Mouse (Mus musculus) layer of hippocampus, postnatal 14 days (tissue): ENCODE results near the gene Adora2a. TPM values are rescaled to one million over a fixed set of nuclear protein-coding genes. Genes with fewer than 3 reads are reported as not detected.
A peak's percentile ranks its signal among the peaks of the same experiment; 100 is the strongest.
"Not testable (repeated sequence)": the region's sequence is repeated elsewhere in the genome, so short reads cannot be mapped to it uniquely, and the experiment has no call there.

Experiments used
- DNase-seq, 2 experiments: peaks; one replicate each; pipeline ENCODE4 v3.0.0; 2021 to 2022; ENCODE audit warnings: low spot score in 2 of 2, mixed read lengths in 1 of 2
- long read RNA-seq, 2 experiments: library from polyadenylated mRNA; stranded (forward); transcript quantifications; one replicate each; pipeline ENCODE4 v2.0.0; 2021
- total RNA-seq, 2 experiments: library from RNA; stranded (reverse); gene quantifications; 2 replicates each; pipeline ENCODE4 v1.2.3; 2021

The Adora2a gene
- 1 to 10 TPM; 3.2 to 5.1 TPM for total RNA-seq
- long read RNA-seq, experiment 1, result 0 reads
- long read RNA-seq, experiment 2, partial matches to known transcripts, result 0 of 1 reads
- long read RNA-seq, experiment 2, other reads (novel, unspliced or antisense), result 0 of 1 reads

GRCm38 (mm10) chr10:75316872-75316907, at the start of gene Adora2a:
Adora2a (plus strand) TSS chr10:75316877.
- DNase-seq, result no peak

DNA sequence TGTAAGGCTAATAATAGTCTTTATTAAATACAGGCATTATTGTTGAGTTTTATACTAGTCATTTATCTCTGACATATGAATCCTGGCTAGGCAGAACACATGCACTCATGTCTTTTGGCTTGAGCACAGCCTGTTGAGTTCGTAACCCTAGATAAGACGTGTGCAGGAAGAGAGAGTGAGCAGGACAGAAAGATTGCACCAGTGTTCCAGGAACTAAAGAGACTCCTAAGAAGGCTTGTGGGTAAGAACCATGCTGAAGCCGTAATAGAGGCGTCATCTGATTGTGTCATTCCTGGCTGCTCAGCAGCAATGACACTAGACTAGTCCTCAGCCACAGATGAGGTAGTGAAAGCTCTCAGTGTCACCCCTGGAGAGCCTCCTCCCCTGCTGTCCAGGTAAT, 43.7 kb upstream of the Adora2a start:
- DNase-seq, result no peak

DNA sequence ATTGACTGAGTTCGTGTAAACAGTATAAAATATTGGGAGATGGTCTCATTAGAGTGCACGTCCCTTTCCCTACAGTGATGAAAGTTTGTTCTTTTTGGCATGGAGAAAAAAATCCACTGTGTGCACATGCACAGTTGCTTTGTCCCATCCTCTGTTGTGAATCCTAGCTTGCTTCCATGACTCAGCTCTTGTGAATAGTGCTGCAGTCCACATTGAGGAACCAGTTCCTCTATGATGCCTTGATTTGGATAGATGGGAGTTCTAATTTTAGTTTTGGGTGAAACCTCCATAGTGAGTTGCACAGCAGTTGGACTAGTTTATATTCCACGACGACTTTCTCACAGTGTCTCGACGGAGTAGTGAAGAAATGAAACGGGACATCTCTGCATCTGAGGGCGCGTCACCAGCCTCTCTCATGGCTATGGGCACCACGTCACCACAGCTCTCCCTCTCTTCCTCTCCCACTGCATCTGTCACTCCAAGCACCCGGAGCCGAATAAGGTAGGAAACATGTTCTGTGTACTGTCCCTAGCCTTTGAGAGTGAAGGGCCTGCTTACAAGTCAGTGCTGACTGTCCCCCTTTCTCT, 40.2 kb upstream of the Adora2a start:
- DNase-seq, result no peak

GRCm38 (mm10) chr10:75277501-75277900, 39.2 kb upstream of the Adora2a start:
- DNase-seq, result peak; percentile 23 to 24

- no peak for DNase-seq
These were observed 34.0 kb upstream of the Adora2a start for GRCm38 (mm10) chr10:75282648-75283047.

GRCm38 (mm10) chr10:75283821-75284220, 32.9 kb upstream of the Adora2a start:
- DNase-seq, result no peak

DNA sequence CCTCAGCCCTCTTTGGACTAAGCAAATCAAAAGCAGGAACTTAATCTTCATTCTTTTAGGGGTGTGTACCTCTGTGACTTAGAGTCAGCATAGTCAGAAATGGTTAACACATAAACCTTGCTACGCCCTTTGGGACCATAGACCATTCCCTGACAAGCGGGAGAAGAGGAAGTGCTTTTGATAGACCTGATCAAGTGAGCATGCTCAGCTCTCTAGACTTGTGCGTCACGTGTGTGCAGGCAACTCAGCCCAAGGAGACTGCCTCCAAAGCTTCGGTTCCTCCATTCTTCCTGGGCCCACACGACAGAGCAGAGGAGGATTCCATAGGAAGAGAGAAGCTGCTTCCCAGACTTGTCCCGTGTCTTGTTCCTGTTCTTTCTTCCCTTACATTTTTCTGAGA, 28.1 kb upstream of the Adora2a start:
- DNase-seq, result no peak

- no peak for DNase-seq
These were observed 27.3 kb upstream of the Adora2a start for GRCm38 (mm10) chr10:75289392-75289791.

GRCm38 (mm10) chr10:75290650-75291049, 26.0 kb upstream of the Adora2a start:
- DNase-seq, result no peak

GRCm38 (mm10) chr10:75291338-75291737, 25.3 kb upstream of the Adora2a start:
- DNase-seq, result no peak

- DNase-seq, result not testable (repeated sequence)
These were observed 24.5 kb upstream of the Adora2a start for GRCm38 (mm10) chr10:75292206-75292605.

GRCm38 (mm10) chr10:75293288-75293687, 23.4 kb upstream of the Adora2a start:
- DNase-seq, result no peak

DNA sequence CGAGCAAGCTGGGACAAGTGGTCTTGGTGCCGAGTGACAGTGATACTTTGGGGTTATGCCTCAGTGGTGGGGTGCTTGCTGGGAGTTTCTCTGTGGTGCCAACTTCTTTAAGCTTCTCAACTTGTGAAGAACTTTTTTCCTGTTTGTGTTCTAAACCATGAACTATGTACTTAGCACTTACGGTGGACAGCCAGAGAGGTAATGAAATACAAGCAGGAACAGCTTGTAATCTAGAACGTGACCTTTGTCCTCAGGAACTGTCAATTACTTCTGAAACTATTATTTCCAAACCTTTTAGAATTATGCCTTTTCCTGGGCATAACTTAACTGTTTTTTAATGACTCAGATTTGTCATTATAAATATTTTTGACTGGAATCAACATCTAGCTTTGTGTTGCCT, 22.3 kb upstream of the Adora2a start:
- DNase-seq, result no peak

DNA sequence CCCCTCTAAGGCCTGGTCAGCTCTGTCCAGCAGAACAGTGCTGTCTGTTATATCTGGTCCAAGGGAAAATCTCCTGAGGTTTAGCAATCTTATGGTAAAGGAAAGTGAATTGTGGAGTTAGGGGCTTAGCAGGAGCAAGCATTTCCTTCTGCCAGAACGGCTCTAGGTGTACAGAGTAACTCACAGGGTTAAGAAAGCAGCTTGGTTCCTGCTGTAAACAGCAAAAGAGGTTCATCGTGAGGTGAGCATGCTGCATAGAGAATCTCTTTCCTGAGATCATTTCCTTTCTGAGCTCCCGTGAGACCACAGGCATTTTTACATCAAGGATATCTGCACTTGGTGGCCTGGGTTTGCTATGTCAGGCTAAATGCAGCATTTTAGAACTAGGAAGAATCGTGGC, 21.8 kb upstream of the Adora2a start:
- no peak for DNase-seq

GRCm38 (mm10) chr10:75298608-75299007, 18.1 kb upstream of the Adora2a start:
- no peak for DNase-seq

DNA sequence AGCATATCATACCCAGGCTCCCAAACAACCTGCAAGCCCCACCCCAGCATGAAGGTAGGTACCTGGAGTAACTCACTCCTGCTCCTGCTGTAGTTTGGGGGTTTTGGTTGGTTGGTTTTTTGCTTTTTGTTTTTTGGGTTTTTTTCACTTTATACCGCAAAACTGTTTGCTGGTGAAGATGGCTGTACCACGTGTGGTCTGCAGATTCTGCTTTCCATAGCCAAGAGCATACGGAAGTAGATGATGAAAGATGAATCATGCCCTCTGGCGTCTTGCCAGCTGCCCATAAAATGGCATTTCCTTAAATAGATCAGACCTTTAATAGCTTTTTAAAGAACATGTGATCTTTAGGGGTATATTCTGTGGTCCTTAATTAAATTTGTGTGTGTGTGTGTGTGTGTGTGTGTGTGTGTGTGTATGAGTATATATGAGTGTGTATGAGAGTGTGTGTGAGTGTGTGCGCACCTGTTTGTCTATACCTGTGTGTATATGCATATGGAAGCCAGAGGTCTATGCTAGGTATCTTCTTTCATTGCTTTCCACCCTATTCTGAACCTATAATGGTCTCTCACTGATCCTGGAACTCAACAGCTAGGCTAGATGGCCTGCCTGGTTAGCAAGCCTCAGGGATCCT, 16.8 kb upstream of the Adora2a start:
- DNase-seq, result no peak

DNA sequence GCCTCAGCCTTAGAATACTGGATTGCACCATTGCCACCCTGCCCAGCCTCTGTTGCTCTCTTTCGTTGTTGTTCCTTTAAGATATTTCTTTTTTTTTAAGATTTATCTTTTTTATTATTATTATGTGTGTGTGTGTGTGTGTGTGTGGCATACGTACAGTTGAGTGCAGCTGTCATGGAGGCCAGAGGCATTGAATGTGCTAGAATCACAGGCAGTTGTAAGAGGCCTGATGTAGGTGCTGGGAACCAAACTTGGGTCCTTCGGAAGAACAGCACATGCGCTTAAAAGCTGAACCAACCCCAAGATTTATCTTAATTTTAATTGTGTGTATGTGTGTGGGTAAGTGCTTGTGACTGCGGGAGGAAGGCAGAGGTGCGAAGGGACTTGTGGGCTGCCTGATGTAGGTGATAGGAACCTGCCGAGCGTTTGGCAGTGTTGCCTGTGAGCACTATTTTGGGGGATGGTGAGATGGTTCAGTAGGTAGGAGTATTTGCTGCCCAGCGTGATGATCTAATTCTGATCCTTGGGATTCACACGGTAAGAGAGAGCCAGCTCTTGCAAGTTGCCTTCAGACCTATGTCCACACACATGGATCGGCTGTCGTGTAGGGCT, 15.4 kb upstream of the Adora2a start:
- no peak for DNase-seq

DNA sequence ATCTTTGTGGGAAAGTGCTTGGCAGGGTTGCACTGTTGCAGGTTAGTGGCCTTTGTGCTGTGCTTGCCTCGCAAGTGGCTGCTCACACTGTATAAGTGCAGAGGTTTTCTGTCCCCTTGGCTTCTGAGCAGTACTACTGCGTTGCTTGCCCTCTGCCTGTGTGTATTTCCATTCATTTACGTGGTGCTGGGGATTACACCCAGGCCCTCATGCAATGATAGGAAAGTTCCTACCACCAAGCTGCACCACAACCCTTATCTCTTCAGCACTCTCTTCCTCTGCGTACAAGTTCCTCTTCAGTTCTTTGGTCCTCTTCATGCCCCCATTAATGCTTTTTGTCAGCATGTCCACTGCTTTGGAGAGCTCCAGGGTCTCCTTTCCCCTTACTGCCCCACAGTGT, 14.7 kb upstream of the Adora2a start:
- no peak for DNase-seq

DNA sequence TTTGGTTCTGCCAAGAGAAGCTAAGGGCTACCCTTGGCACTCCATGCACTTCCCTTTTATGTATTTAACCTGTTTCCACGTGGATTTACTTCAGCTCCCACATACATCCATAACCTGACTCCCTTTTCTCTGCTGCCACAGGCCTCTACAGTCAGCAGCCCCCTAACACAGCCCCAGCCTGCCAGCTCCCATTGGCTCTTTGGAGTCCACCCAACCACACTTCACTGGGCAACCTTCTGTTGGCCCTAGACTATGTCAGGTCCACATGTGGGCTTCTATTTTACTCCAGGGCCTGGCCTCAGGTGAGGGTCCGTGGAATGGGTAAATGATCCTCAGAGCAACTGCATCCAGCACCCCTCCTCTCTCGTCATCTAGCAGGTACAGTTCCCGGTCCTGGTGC, 14.1 kb upstream of the Adora2a start:
- DNase-seq, result no peak

DNA sequence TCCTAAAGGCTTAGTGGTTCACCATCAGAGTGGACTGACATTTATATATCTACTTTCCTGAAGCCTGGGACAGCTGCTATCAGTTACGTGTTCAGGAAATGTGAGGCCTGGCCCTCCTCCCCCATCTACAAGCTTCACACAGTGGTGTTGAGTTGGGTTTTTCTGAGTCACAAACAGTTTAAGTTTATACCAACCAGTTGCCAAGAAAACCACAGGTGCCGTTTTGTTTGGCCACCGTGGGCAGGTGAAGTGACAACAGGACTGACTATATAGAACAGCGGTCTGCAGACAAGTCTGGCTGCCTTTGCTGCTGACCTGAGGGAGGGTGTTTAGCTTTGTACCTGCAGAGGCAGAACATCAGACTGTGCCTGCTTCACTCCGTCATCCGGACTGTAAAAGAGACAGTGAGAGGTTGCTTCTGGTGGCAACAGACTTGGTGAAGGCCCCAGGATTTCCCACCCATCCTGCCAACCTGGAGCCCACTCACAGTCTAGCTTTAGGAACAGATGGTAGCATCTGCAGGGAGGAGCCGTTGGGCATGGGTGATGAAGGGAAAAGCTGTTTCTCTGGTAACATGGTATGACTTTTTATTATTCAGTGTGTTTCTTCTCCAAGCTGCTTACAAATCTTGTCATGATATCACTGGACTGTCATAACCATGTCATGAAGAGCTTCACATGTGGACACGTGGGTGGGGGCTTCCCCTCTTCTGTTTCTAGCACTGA, 13.2 kb upstream of the Adora2a start:
- peak; percentile 64 to 91 for DNase-seq

DNA sequence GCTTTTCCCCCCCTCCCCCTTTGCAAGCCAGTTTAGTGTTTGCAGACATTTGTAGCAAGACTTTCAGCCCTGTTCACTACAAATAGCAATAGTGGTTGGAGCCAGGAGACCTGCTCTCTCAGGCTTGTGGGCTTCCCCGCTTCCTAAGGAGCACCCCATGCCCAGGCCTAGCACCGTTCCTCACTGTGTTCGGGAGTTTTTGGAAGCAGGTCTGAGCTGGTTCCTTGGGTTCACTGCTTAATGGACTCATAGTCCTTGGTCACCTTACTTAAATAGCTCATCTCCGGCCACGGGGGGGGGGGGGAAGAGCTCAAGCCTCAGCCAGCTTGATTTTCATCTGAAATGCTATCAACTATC, 12.7 kb upstream of the Adora2a start:
- DNase-seq, result no peak

DNA sequence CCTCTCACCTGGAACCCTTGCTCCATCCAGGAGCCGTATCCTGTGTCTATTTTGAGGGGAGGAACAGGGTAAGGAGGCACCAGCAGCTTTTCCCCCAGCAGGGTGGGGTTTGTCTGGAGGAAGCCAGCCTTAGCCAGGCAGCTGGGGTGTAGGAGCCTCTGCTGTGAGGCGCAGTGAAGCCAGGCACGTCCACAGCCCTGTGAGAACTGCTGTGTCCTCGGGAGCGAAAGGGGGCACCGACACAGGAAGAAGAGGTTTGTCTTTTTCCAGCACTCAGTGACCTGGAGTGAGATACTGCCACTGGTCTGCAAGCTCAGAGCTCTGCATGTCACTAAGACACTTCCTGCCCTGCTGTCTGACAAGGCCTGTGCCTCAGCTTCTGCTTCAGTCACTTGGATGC, 12.3 kb upstream of the Adora2a start:
- no peak for DNase-seq

- no peak for DNase-seq
These were observed 9.5 kb upstream of the Adora2a start for GRCm38 (mm10) chr10:75307130-75307529.
